26 mouse cellular contexts compared by ENCODE assay signal in the genomic region with DNA sequence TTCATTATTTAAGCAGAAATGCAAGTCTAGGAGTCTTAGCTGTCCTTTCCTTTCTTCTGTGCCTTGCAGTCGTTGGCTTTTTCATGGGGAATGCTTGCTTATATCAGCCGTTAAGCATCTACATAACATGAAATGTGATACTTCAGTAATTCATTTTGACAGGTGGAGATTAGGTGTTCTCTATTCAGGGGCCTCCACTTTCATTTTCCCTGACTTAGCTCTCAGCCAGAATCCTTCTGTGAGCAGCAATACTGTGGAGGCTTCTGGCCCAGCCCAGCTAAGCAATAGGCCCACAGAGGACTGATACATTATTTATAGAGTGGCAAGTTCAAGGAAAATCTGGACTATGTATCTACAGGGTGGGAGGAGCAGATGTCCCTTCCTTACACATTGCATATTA. TPM values are rescaled to one million over a fixed set of nuclear protein-coding genes. Genes with fewer than 3 reads are reported as not detected.
DNase-seq lines count a peak whose midpoint lies in the region; ATAC-seq and TF ChIP-seq lines count a peak whose summit lies in the region.
"Had no signal": no experiment of that assay in that cellular context is flagged by ENCODE, and none has a peak within 500 bp of the region (broad histone marks: within the 10 kb centered on the region; RNA-seq: fewer than 3 reads in every experiment).

No protein-coding gene starts in this region.

- no peak overlapping the region for H3K9ac ChIP-seq in intestine, embryonic 15.5 days
- no peak overlapping the region for H3K9ac ChIP-seq in intestine, postnatal 0 days (ENCODE audit: low read depth, low read length)
- H3K9ac ChIP-seq in midbrain, embryonic 11.5 days (ENCODE audit: low read length), result no peak overlapping the region
- H3K9ac ChIP-seq in midbrain, embryonic 16.5 days (ENCODE audit: low read depth, low read length), result no peak overlapping the region
- 0 out of 2 replicates have a peak overlapping the region, but pooled peaks have one; percentile 23 for H3K9ac ChIP-seq in stomach, postnatal 0 days (ENCODE audit: low read length)
- H3K9ac ChIP-seq: embryonic facial prominence, embryonic 12.5 days; forebrain, embryonic 13.5 days; forebrain, postnatal 0 days; heart, embryonic 15.5 days; hindbrain, embryonic 13.5 days had no signal

- no peak for TF ChIP-seq POLR2A in myocyte (IDR thresholded peaks at IDR 0.05; ENCODE audit: insufficient read length, low read depth)

- no peak for TF ChIP-seq CTCF in intestine, postnatal 0 days (IDR thresholded peaks at IDR 0.05; ENCODE audit: low read depth)
- TF ChIP-seq CTCF in stomach, postnatal 0 days (IDR thresholded peaks at IDR 0.05; ENCODE audit: low read depth), result no peak

- peak; percentile 58 for TF ChIP-seq EP300 in stomach, postnatal 0 days (optimal IDR thresholded peaks at IDR 0.05)

- DNase-seq in midbrain, embryonic 11.5 days (ENCODE audit: low spot score, missing footprints), result peak; percentile 47
- no peak for DNase-seq in stomach, postnatal 0 days (ENCODE audit: low spot score)
- no peak for DNase-seq in Muller cell, postnatal 12 days (ENCODE audit: inconsistent ontology term)
- DNase-seq in left cerebral cortex, adult 8-10 months (ENCODE audit: low spot score in 2 of 2), result no peak
- DNase-seq: adrenal gland, adult 2 months; adrenal gland, postnatal 25 days; cerebellum, adult 18-20 months; cerebellum, postnatal 14 days; embryo, embryonic 11 days; forebrain, postnatal 0 days; gastrocnemius, postnatal 36 days; heart, adult 11 months; heart, postnatal 14 days had no signal

- H3K79me2 ChIP-seq in myocyte (ENCODE audit: control insufficient read depth, insufficient read depth), result no peaks in the 10 kb centered on the region

- H3K27ac ChIP-seq in intestine, embryonic 15.5 days, result no peak overlapping the region
- no peak overlapping the region for H3K27ac ChIP-seq in intestine, postnatal 0 days (ENCODE audit: low read depth, low read length)
- no peak overlapping the region for H3K27ac ChIP-seq in midbrain, embryonic 11.5 days (ENCODE audit: low read depth, low read length)
- H3K27ac ChIP-seq in midbrain, embryonic 16.5 days (ENCODE audit: low read length), result no peak overlapping the region
- H3K27ac ChIP-seq in stomach, postnatal 0 days (replicated peaks), result peak overlapping the region; percentile 90
- H3K27ac ChIP-seq: embryonic facial prominence, embryonic 12.5 days; forebrain, embryonic 13.5 days; heart, embryonic 15.5 days; hindbrain, embryonic 13.5 days; hindbrain, postnatal 0 days had no signal

- H3K4me2 ChIP-seq in intestine, embryonic 15.5 days (replicated peaks), result no peak overlapping the region
- H3K4me2 ChIP-seq in intestine, postnatal 0 days (replicated peaks; ENCODE audit: low read depth), result no peak overlapping the region
- H3K4me2 ChIP-seq in midbrain, embryonic 11.5 days, result no peak overlapping the region
- no peak overlapping the region for H3K4me2 ChIP-seq in midbrain, embryonic 16.5 days (ENCODE audit: low read length)
- peak overlapping the region; percentile 27 for H3K4me2 ChIP-seq in myocyte (ENCODE audit: low read depth)
- no peak overlapping the region for H3K4me2 ChIP-seq in stomach, postnatal 0 days (replicated peaks; ENCODE audit: low read depth)
- H3K4me2 ChIP-seq: embryonic facial prominence, embryonic 12.5 days; forebrain, embryonic 13.5 days; heart, embryonic 11.5 days; heart, embryonic 15.5 days; hindbrain, embryonic 13.5 days had no signal

- H3K4me1 ChIP-seq in intestine, embryonic 15.5 days (replicated peaks), result peaks cover 5% of the 10 kb centered on the region
- no peaks in the 10 kb centered on the region for H3K4me1 ChIP-seq in intestine, postnatal 0 days (replicated peaks; ENCODE audit: control insufficient read depth, insufficient read depth, low read length)
- peaks cover 9% of the 10 kb centered on the region; the same call in 1 of the 2 replicates for H3K4me1 ChIP-seq in midbrain, embryonic 11.5 days (ENCODE audit: control insufficient read depth, insufficient read depth, low read length)
- no peaks in the 10 kb centered on the region for H3K4me1 ChIP-seq in midbrain, embryonic 16.5 days (ENCODE audit: control insufficient read depth, insufficient read depth, low read length)
- H3K4me1 ChIP-seq in stomach, postnatal 0 days (replicated peaks; ENCODE audit: control insufficient read depth, insufficient read depth), result peaks cover 7% of the 10 kb centered on the region; the same call in 1 of the 2 replicates
- H3K4me1 ChIP-seq: forebrain, embryonic 13.5 days; heart, embryonic 15.5 days; hindbrain, embryonic 13.5 days had no signal

- no peaks in the 10 kb centered on the region for H3K9me3 ChIP-seq in intestine, embryonic 15.5 days
- no peaks in the 10 kb centered on the region for H3K9me3 ChIP-seq in intestine, postnatal 0 days (ENCODE audit: control insufficient read depth)
- no peaks in the 10 kb centered on the region for H3K9me3 ChIP-seq in midbrain, embryonic 11.5 days (ENCODE audit: control insufficient read depth, low read length)
- no peaks in the 10 kb centered on the region for H3K9me3 ChIP-seq in midbrain, embryonic 16.5 days (replicated peaks; ENCODE audit: control insufficient read depth, low read length, poor library complexity, severe bottlenecking)
- no peaks in the 10 kb centered on the region for H3K9me3 ChIP-seq in stomach, postnatal 0 days (ENCODE audit: control insufficient read depth, low read length)
- H3K9me3 ChIP-seq: embryonic facial prominence, embryonic 12.5 days; forebrain, embryonic 13.5 days; heart, embryonic 15.5 days; hindbrain, embryonic 13.5 days had no signal

- H3K36me3 ChIP-seq in intestine, embryonic 15.5 days, result no peaks in the 10 kb centered on the region
- no peaks in the 10 kb centered on the region for H3K36me3 ChIP-seq in intestine, postnatal 0 days (ENCODE audit: control insufficient read depth, insufficient read depth)
- no peaks in the 10 kb centered on the region for H3K36me3 ChIP-seq in midbrain, embryonic 11.5 days (ENCODE audit: control insufficient read depth, insufficient read depth, low read length)
- H3K36me3 ChIP-seq in midbrain, embryonic 16.5 days (ENCODE audit: control insufficient read depth, insufficient read depth, low read length), result no peaks in the 10 kb centered on the region
- H3K36me3 ChIP-seq in myocyte (ENCODE audit: control insufficient read depth, insufficient read depth), result no peaks in the 10 kb centered on the region
- no peaks in the 10 kb centered on the region for H3K36me3 ChIP-seq in stomach, postnatal 0 days (ENCODE audit: control insufficient read depth, insufficient read depth, low read length)
- H3K36me3 ChIP-seq: embryonic facial prominence, embryonic 12.5 days; heart, embryonic 15.5 days; hindbrain, embryonic 13.5 days had no signal

- H3K27me3 ChIP-seq in intestine, embryonic 15.5 days (replicated peaks), result no peaks in the 10 kb centered on the region
- H3K27me3 ChIP-seq in intestine, postnatal 0 days (replicated peaks; ENCODE audit: control insufficient read depth, insufficient read depth, low read length), result no peaks in the 10 kb centered on the region
- H3K27me3 ChIP-seq in midbrain, embryonic 11.5 days (ENCODE audit: control insufficient read depth, insufficient read depth, low read length), result no peaks in the 10 kb centered on the region
- H3K27me3 ChIP-seq in midbrain, embryonic 16.5 days (ENCODE audit: control insufficient read depth, insufficient read depth, low read depth, low read length), result no peaks in the 10 kb centered on the region
- H3K27me3 ChIP-seq in myocyte (ENCODE audit: control insufficient read depth, insufficient read depth, insufficient read length), result no peaks in the 10 kb centered on the region
- no peaks in the 10 kb centered on the region for H3K27me3 ChIP-seq in stomach, postnatal 0 days (ENCODE audit: control insufficient read depth, insufficient read depth, low read length)
- H3K27me3 ChIP-seq: CH12.LX; embryonic facial prominence, embryonic 12.5 days; forebrain, embryonic 13.5 days; heart, embryonic 15.5 days; hindbrain, embryonic 13.5 days had no signal

- WGBS in intestine, embryonic 15.5 days, result 40% methylated on average over 2 of the region's 2 CpGs
- WGBS in intestine, postnatal 0 days, result 22% methylated on average over 2 of the region's 2 CpGs
- WGBS in midbrain, embryonic 11.5 days, result 74% methylated on average over 2 of the region's 2 CpGs
- WGBS in midbrain, embryonic 16.5 days, result 84% methylated on average over 2 of the region's 2 CpGs
- WGBS in stomach, postnatal 0 days, result 19% methylated on average over 2 of the region's 2 CpGs

- ATAC-seq in intestine, embryonic 15.5 days, result peak; percentile 34; the same call in 1 of the 2 replicates
- ATAC-seq in intestine, postnatal 0 days, result no peak
- ATAC-seq in midbrain, embryonic 11.5 days (ENCODE audit: low FRiP score), result no peak
- ATAC-seq in midbrain, embryonic 16.5 days, result no peak
- ATAC-seq in stomach, postnatal 0 days (ENCODE audit: low FRiP score, low TSS enrichment), result peak; percentile 76
- ATAC-seq: forebrain, embryonic 13.5 days; forebrain, postnatal 0 days; hindbrain, postnatal 0 days had no signal

- no peak overlapping the region for H3ac ChIP-seq in myocyte (ENCODE audit: control insufficient read depth, insufficient read length)

- no peak overlapping the region for H3K4me3 ChIP-seq in intestine, embryonic 15.5 days (replicated peaks)
- H3K4me3 ChIP-seq in intestine, postnatal 0 days (ENCODE audit: low read depth, low read length), result no peak overlapping the region
- H3K4me3 ChIP-seq in midbrain, embryonic 11.5 days (ENCODE audit: low read depth, low read length), result no peak overlapping the region
- no peak overlapping the region for H3K4me3 ChIP-seq in midbrain, embryonic 16.5 days (ENCODE audit: low read depth, low read length)
- no peak overlapping the region for H3K4me3 ChIP-seq in myocyte
- no peak overlapping the region for H3K4me3 ChIP-seq in stomach, postnatal 0 days (ENCODE audit: low read depth, low read length)
- H3K4me3 ChIP-seq: embryonic facial prominence, embryonic 12.5 days; forebrain, embryonic 13.5 days; heart, embryonic 15.5 days; hindbrain, embryonic 13.5 days had no signal

TF ChIP-seq in myocyte, 11 proteins besides CTCF, POLR2A, EP300 and RAD21:
- no peak for TF ChIP-seq SRF (IDR thresholded peaks at IDR 0.05; ENCODE audit: control insufficient read depth, insufficient read length, low read depth)
- TF ChIP-seq REST (IDR thresholded peaks at IDR 0.05; ENCODE audit: insufficient read depth, insufficient read length), result no peak

RNA-seq across cellular contexts. Expression of a gene that starts 25.0 kb away (rescaled TPM):
- 10.8 and 11.6 TPM in 2 replicates for polyA plus RNA-seq in intestine, embryonic 15.5 days (2015; fragmentation: Nextera tagmentation; extraction: Ambion mirVana)
- polyA plus RNA-seq in intestine, postnatal 0 days (2015; fragmentation: Nextera tagmentation; extraction: Ambion mirVana), result 5.0 and 7.0 TPM in 2 replicates
- 3.5 and 4.5 TPM in 2 replicates for polyA plus RNA-seq in midbrain, embryonic 11.5 days (2014; fragmentation: Nextera tagmentation; extraction: Ambion mirVana)
- 4.0 and 8.3 TPM in 2 replicates for polyA plus RNA-seq in midbrain, embryonic 16.5 days (2015; fragmentation: Nextera tagmentation; extraction: Ambion mirVana)
- polyA plus RNA-seq in myocyte (2012; fragmentation: generic; extraction: Trizol), result 4.1 TPM
- 11.9 and 13.5 TPM in 2 replicates for polyA plus RNA-seq in stomach, postnatal 0 days (2015; fragmentation: Nextera tagmentation; extraction: Ambion mirVana)
- 10 to 100 TPM; 11.8 to 15.0 (median 13.7) TPM for total RNA-seq in left cerebral cortex, adult 8-10 months (2022)
- total RNA-seq: common myeloid progenitor, adult 5-6 weeks; hematopoietic stem cell, adult 5-6 weeks had no signal

Comparison
In these comparisons a context has a peak if more than half of its experiments do, and no peak if none do; other contexts are left out.
1. ATAC-seq: peak in intestine, embryonic 15.5 days (single experiment) and stomach, postnatal 0 days (single experiment); none in intestine, postnatal 0 days (single experiment), midbrain, embryonic 11.5 days (single experiment) and midbrain, embryonic 16.5 days (single experiment).